Mouse (Mus musculus) frontal cortex, postnatal 10 days (tissue): Measurements from ENCODE around the gene Zbtb16.

Experiments
- DNase-seq, 2 experiments: peaks; one replicate each; pipeline ENCODE4 v3.0.0; 2022; ENCODE audit warnings: low spot score in 2 of 2, mixed read lengths in 1 of 2

The Zbtb16 gene

GRCm38 (mm10) chr9:48744916-48745315 is 91.1 kb downstream of the Zbtb16 start:
- no peak for DNase-seq

- DNase-seq: no peak
Observed at GRCm38 (mm10) chr9:48744451-48744850, 91.6 kb downstream of the Zbtb16 start.

DNA sequence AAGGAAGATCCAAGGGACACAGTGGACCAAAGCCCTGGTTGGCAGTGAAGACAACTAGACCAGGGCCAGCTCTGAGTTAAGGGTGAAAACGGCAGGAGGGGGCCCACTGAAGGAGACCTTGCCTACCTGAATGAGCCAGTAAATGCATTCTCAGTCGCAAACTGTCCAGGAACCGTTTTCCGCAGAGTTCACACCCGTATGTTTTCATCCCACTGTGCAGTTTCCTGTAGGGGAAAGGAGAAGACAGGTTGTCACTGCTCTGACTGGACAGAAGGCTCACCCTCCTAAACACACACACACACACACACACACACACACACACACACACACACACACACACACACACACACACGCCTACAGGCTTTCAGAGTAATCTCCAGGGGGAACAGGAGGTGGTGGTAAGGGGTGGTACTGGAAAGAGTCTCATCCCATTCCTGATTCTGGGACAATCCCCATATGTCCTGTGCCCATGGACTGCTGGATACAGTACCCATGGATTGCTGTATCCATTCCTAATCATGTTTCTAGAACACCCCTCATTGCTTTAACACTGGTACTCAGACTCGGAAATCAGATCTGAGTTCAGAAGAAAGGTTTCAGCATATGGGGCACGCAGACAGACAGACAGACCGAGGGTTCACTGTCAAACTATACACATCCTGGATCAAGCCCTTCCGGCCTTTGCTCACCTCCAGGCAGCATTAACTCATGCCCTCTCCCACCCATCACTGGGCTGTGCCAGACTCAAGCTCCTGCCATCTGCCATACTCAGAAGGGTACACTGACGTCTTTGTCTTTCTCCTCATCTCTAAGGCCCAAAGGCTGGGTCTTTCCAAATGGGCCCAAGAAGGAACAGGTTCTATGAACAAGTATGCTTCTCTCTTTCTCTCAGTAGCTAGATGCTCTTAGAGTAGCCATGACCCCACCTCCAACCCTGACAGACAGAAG is 92.4 kb downstream of the Zbtb16 start:
- DNase-seq: no peak

DNA sequence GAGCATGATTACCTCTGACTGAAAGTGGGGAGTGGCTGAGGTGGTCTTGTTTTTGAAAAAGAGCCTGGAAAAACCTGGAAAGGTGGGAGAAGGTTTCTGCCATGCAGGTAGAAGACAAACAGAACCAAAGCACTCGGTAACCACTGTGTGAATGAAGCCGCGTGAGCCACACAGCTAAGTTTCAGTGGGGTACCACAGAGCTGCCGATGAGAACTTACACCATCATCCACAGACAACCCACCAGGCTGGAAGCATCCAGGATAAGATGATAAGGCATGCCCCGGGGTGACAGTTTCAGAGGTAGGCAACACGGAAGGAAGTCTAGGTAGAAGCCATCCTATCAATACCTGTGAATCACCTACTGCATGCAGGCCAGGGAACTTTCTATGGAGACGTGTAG is 93.9 kb downstream of the Zbtb16 start:
- DNase-seq: no peak

- DNase-seq: no peak
Observed at GRCm38 (mm10) chr9:48741433-48742077, 94.5 kb downstream of the Zbtb16 start.

DNA sequence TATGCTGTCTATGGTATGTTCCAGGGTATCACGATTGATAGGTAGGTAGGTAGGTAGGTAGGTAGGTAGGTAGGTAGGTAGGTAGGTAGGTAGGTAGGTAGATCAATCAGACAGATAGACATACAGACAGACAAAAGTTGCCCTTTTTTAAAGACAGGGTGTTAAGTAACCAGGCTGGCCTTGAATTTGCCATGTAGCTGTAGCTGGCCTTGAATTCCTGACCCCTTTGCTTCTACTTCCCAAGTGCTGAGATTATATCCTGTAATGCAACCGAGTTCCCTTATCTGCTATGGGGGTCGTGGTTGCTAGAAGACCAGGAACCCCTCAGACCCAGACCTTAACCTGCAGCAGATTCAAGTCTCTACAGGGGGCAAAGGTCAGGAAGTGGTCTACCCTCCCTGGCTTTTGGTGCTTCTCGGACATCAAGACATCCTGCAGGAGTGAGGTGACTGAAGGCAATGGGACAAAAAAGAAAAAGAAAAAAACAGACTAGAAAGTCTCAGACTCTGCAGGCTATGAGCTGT is 95.2 kb downstream of the Zbtb16 start:
- no peak for DNase-seq

- peak; percentile 88 to 93 for DNase-seq
Observed at GRCm38 (mm10) chr9:48740098-48740505, 95.9 kb downstream of the Zbtb16 start.

DNA sequence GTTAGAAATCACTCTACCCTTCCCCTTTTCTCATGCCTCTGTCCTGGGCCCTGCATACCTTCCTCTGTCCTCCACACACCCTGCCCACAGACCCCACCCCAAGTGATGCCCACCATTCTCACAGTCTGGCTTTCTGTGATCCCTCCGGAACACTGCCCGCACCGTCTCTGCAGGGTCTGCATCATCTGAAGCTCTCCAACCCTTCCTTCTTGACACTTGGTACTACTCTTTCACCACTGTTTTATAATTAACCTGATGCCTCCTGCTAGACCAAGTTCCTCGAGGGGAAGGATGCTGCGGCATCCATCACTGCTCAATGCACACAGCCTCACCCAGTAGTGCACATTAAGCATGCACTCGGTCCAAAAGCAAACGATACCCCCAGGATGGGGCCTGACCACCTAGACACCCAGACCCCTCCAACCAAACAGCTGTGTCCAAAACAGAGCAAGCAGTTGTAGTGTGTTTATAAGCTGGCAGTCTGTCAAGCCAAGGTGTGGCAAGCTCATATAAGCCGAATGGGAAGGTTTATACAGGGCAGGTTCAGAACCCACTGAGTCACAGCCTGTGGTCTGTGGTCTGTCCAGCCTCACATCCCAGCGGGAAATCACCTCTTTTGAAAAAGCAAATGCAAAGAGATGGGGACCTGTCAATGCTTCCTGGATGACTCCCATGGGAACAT is 97.1 kb downstream of the Zbtb16 start:
- DNase-seq: no peak

GRCm38 (mm10) chr9:48737911-48738310 is 98.1 kb downstream of the Zbtb16 start:
- no peak for DNase-seq

DNA sequence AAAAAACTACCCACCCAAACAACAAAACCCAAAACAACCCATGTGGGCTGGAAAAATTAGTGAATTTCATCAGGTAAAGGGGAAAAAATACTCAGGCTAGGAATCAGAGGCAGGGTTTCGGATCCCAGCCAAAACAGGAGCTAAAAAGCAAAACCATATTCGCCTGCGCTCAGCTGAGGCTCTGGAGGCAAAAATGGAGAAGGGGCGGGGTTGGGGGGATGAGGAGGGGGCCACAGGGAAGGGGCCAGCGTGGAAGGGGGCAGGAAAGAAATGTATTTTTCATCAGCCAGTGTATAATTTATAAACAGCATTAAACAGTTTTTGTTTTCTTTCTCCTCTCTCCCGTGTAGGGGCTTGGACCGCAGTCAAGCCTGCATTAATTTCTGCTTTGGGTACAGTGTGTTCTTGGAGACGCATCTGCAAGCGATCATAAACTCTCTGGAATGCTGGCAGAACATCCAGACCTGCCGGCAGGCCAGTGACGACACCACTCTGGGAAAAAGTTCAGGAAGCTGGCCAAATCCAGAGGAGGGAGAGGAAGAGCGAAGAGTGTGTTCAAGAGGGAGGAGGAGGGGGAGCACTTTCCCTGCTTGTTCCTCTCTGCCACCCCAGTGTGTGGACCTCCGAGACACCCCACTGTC is 98.7 kb downstream of the Zbtb16 start:
- peak; percentile 75 to 86 for DNase-seq

DNA sequence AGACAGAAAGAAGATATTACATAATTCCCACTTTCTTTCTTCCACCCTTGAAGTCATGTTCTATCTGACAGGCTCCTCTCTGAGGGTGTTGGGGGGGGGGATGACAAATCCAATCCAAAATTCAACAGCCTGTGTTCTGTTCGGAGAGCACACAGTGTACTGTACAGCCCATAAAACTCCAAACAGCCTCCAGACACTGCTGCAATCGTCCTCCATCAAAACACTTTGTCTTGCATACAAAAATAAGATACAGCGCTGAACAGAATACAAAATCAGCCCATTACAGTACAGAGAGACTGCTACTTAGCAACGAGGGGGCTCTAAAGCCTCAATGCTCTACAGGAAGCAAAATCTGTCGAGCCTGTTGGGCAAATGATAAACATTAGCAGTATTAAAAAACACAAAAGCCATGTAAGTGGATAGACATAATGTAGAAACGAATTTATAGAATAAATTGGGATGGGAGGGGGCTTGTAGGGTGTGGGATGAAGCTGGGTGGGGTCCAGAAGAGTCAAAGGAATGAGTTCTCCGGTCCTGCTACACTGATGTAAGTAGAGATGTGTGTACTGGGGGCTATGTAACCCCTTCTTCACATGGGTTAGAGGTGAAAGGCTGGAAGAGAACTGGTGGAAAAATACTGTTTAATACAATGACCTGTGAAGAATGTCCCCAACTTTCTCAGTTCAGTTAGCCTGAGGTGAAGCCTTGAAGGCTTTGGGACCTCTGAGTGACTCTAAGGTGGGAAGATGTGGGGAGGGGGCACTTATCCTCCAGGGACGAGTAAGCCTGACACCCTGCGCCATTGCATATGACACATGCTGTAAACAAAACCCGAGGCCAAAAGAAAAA is 99.4 kb downstream of the Zbtb16 start:
- peak in 1 of 2 experiments; percentile 59 for DNase-seq

DNA sequence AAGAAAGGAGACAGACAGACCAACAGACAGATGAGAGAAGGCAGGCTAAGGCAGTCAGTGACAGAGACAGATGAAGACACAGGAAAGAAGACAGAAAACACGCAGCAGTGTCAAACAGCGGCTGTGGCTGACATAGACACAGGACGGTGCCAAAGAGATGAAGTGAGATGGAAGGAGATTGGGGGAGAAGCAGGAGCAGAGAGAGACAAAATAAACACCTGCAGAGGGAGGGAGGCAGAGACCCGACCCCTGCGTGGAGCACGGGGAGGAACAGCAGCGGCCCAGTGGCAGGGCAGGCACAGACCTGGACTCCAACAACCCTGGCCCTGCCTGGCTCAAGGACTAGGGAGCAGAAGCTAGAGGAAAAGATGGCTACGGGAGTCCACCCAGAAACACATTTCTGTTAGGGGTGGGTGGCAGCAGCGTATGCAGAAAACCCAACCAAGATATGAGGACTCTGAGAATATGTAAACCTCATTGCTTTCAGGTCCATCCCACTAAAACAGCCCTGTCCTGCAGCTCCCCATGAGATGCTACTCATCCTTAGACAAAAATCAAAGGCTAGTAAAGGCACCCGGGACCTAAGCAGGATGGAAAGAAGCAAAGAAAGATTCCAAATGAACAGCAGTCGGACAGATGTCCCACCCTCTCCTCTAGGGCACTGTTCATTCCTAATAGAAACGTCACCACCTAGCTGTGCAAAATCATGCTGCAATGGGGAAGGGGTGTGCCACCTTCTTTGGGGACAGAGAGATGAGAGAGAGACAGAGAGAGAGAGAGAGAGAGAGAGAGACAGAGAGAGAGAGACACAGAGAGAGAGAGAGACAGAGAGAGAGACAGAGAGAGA is 100.3 kb downstream of the Zbtb16 start:
- no peak for DNase-seq

- DNase-seq: no peak
Observed at GRCm38 (mm10) chr9:48734725-48735465, 101.1 kb downstream of the Zbtb16 start.

DNA sequence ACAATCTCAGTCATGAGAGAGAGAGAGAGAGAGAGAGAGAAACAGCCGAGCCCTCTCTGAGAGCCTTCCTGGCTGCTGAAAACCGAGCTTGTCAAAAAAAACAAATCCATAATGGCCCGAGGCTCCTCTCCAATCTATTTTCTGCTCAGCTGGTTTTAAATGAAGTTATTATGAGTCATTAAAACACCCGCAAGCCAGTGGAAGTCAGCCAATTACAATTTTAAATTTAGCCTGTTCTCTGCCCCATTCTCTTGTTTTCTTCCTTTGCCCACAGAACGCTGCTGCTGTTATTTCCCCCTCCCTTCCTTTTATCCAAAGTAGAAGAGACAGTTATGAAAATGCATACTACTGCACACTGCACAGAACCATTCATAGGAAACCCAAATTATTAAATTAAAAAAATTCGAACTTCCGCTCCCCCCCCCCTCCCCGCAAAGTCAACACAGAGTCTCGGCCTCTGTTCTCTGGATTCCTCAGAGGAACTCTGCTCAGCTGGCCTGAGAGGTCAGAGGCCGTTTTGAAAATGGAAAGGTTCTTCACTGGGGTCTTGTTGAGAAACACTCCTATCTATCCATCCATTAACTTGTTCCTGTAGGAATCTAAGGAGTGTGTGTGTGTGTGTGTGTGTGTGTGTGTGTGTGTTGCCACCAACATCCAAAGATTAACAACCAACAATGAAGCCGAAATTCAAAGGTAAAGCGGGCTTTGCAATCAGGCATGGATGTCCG is 102.0 kb downstream of the Zbtb16 start:
- peak in 1 of 2 experiments; percentile 47 for DNase-seq

DNA sequence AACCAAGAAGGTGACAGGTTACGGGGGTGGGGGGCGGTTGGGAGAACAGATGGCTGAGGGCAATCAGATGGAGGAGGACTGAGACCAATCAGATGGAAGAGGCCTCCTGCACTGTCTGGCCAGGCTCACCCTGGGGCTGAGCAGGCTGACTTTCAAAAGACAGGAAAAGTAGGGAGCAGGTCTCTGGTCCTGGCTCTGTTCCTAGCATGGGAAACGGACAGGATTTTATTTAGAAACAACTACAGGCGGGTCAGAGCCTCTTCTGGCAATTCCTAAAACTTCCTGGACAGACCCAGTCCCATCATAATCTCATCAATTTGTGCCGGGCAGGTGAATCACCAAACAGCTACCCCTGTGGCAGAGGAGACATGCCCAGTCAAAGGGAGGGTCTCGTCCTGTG is 102.9 kb downstream of the Zbtb16 start:
- DNase-seq: no peak

DNA sequence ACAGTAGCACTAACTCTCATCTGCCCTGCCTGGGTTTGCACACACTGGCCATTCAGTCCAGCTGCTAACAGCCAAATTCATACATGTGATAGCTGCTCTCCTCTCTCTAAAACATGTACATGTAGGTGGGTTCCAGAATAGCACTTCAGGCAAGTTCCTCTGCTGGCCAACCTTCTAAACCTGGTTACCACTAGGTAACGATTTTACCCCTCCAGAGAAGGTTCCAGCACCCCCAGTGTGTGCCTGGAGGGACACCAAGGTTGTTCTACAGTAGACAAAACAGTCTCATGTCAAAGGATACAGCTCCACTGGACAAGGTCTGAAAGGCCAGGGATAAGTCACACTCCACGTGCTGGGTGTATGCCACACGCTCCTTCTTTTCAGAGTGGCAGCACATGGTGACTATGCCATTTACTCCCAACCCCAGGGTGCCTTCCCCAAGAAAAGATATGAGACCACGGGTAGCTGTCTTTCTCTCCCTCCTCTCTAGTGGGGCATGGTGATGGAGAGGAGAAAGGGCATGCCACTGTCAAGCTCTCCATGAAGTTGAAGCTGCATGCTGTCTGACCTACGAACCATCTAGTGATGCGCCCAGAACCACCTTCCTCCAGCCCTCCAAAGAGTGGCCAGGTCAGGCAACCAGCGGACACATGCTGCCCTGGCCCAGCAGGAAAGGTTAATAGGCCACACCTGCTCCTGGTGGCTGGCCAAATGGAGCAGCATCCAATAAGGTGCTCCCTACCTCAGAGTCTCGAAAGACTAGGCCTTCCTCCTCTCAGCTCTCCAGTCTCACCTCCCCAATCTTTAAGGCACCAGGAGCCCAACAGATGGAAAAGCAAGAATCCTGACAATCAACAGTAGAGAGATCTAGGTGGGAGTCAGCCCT is 104.1 kb downstream of the Zbtb16 start:
- no peak for DNase-seq

DNA sequence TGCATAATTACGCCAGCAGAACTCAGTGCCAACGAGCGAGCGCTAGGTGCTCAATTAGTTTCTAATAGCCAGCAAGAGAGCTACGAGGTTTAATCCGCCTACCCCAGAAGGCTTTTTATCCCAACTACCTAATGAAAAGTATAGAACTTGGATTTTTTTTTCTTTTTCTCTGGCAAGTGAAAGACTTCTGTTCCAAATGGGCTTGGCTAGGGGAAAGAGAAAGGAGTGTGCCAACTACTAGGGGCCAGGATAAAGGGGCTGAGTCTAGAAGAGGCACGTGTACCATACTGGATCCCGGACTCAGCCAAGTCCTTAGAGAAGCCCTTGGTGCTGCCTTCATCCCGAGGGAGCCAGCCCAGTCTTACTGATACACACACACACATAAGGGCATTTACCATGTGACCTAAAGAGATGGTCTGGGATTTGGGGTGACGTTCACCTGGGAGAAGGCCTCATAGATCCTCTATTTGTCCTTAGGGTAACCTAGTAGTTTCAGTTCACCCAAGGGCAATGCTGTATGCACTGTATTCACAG is 105.5 kb downstream of the Zbtb16 start:
- DNase-seq: no peak
